Mouse (Mus musculus) forebrain, embryonic 11.5 days (tissue): Measurements from ENCODE around the gene Iars2. TPM values are rescaled to one million over a fixed set of nuclear protein-coding genes. Genes with fewer than 3 reads are reported as not detected.
A peak's percentile ranks its signal among the peaks of the same experiment; 100 is the strongest.
"Not testable (repeated sequence)": the region's sequence is repeated elsewhere in the genome, so short reads cannot be mapped to it uniquely, and the experiment has no call there.

Experiments
- ATAC-seq: fragments of 200-750 bp; cut with Nextera tagmentation; replicated peaks from 2 replicates; pipeline ENCODE4 v1.8.0; 2017; ENCODE audit warnings: moderate TSS enrichment; ENCODE audit not compliant: low FRiP score
- DNase-seq: peaks from one replicate; pipeline ENCODE4 v3.0.0-alpha.2; 2017; ENCODE audit warnings: low spot score
- H3K27ac ChIP-seq: fragments of 300-500 bp; sonication (generic); 2 replicates; pipeline ENCODE4 v1.5.1; 2014; ENCODE audit warnings: low read depth, low read length
- H3K27me3 ChIP-seq: fragments of 300-500 bp; sonication (generic); 2 replicates; pipeline ENCODE4 v1.6.1; 2014; ENCODE audit warnings: mild to moderate bottlenecking, low read length, mixed read lengths; ENCODE audit not compliant: control insufficient read depth, insufficient read depth
- H3K36me3 ChIP-seq: fragments of 300-500 bp; sonication (generic); 2 replicates; pipeline ENCODE4 v1.6.1; 2014; ENCODE audit warnings: mild to moderate bottlenecking, low read length, moderate library complexity, mixed read lengths; ENCODE audit not compliant: control insufficient read depth, insufficient read depth
- H3K4me1 ChIP-seq: fragments of 300-500 bp; sonication (generic); replicated peaks from 2 replicates; pipeline ENCODE4 v1.6.1; 2014; ENCODE audit warnings: low read length, mixed read lengths; ENCODE audit not compliant: control insufficient read depth, insufficient read depth
- H3K4me2 ChIP-seq: fragments of 300-500 bp; sonication (generic); 2 replicates; pipeline ENCODE4 v1.6.1; 2014; ENCODE audit warnings: low read depth, mild to moderate bottlenecking, low read length, moderate library complexity, mixed read lengths; ENCODE audit not compliant: severe bottlenecking
- H3K4me3 ChIP-seq: fragments of 300-500 bp; sonication (generic); 2 replicates; pipeline ENCODE4 v1.5.1; 2014; ENCODE audit warnings: low read depth, low read length
- H3K9ac ChIP-seq: fragments of 300-500 bp; sonication (generic); 2 replicates; pipeline ENCODE4 v1.6.1; 2014; ENCODE audit warnings: low read length
- H3K9me3 ChIP-seq: fragments of 300-500 bp; sonication (generic); 2 replicates; pipeline ENCODE4 v1.6.1; 2016; ENCODE audit warnings: low read length, mixed read lengths; ENCODE audit not compliant: control insufficient read depth
- WGBS: fragments of 180-500 bp; shearing (Covaris S2); extraction: QIAGEN DNeasy Blood & Tissue Kit; methylation state at CpG from one replicate; pipeline ENCODE4 v1.1.7; 2014; 5-methylcytosine and 5-hydroxymethylcytosine counted together
- polyA plus RNA-seq: library from polyadenylated mRNA; unstranded; fragments of >200 nt; fragmentation: Nextera tagmentation; extraction: Ambion mirVana; gene quantifications from 2 replicates; pipeline ENCODE4 v1.2.1, GENCODE M21; 2014

The Iars2 gene
- polyA plus RNA-seq, 1 experiment from 2014 or later, result 29.8 TPM

DNA sequence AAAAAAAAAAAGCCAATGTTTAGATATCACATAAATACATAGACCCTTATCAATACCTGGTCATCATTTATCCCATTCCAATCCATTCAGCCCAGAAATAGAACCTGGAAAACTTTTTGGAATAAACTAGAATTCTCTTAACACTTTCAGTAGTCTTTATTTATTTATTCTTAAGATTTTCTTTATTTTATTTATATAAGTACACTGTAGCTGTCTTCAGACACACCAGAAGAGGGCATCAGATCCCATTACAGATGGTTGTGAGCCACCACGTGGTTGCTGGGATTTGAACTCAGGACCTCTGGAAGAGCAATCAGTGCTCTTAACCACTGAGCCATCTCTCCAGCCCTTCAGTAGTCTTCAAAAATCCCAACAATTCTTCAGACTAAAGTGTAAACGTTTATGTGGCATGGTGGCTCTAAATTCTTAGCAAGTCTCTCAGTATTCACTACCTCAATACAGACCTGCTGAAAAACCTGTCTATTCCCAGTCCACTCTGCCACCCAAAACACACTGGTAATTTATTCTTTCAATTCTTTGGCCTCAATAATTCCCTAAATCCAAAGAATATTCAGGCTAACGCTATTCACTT, 1.3 kb downstream of the Iars2 start:
- ATAC-seq, H3K36me3 ChIP-seq, H3K27ac ChIP-seq, H3K4me1 ChIP-seq, H3K9me3 ChIP-seq, H3K9ac ChIP-seq, DNase-seq, H3K27me3 ChIP-seq: not testable (repeated sequence)
- 67% methylated on average over 3 of the region's 3 CpGs for WGBS
- H3K4me2 ChIP-seq, result peak overlapping the region; percentile 69
- H3K4me3 ChIP-seq, result peak overlapping the region; percentile 93; the same call in 1 of the 2 replicates

DNA sequence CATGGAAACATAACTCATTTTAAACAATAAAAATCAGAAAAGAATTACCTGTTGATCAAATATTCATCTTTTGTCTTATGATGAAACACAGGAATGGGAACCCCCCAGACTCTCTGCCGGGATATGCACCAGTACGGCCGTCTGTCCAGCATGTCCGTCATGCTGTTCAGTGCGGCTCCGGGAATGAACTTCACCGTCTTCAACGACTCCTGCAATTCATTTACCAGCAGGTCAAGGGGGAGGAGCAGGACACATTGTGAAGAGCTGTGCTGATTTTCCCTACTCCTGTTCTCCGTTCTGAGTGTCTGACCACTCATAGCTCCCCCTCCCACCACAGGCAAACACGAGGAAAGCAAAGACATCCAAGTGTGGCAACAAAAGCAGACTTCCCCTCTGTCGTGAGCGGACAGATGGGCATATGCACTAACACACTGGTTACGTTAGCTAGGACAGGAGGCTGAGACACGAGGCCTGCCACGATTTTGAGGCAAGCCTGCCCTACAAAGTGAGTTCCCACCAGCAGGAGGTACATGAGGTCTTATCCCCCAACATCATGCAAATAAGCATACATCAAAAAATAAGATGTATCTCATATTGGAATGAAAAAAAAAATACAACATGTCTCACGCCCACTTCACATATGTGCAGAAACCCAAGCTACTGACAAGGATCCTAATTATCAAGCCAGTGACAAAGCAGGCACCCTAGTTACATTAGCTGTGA, 13.2 kb downstream of the Iars2 start:
- Histone ChIP-seq H3K9me3 (no peaks in the 10 kb centered on the region), H3K4me2 (no peak overlapping the region), H3K9ac (no peak overlapping the region), H3K4me3 (no peak overlapping the region), H3K36me3 (peaks cover 6% of the 10 kb centered on the region; the same call in 1 of the 2 replicates), H3K27me3 (no peaks in the 10 kb centered on the region), H3K27ac (no peak overlapping the region), H3K4me1 (no peaks in the 10 kb centered on the region)
- WGBS, result 90% methylated on average over 16 of the region's 16 CpGs
- DNase-seq (no peak), ATAC-seq (no peak)

- no peak overlapping the region for H3K4me2 ChIP-seq
- H3K9ac ChIP-seq, result no peak overlapping the region
- no peak for ATAC-seq
- 86% methylated on average over 4 of the region's 4 CpGs for WGBS
- no peak overlapping the region for H3K4me3 ChIP-seq
- no peaks in the 10 kb centered on the region for H3K9me3 ChIP-seq
- H3K4me1 ChIP-seq, result no peaks in the 10 kb centered on the region
- H3K27ac ChIP-seq, result no peak overlapping the region
- no peak for DNase-seq
- no peaks in the 10 kb centered on the region for H3K27me3 ChIP-seq
- peaks cover 2% of the 10 kb centered on the region; the same call in 1 of the 2 replicates for H3K36me3 ChIP-seq
These were observed 14.7 kb downstream of the Iars2 start for GRCm38 (mm10) chr1:185314546-185314945.

- DNase-seq, result no peak
- Histone ChIP-seq H3K36me3 (peaks cover 2% of the 10 kb centered on the region; the same call in 1 of the 2 replicates), H3K4me2 (no peak overlapping the region), H3K9ac (no peak overlapping the region), H3K9me3 (no peaks in the 10 kb centered on the region), H3K4me3 (no peak overlapping the region), H3K4me1 (no peaks in the 10 kb centered on the region), H3K27ac (no peak overlapping the region), H3K27me3 (no peaks in the 10 kb centered on the region)
- 90% methylated on average over 9 of the region's 9 CpGs for WGBS
- no peak for ATAC-seq
These were observed 17.2 kb downstream of the Iars2 start for GRCm38 (mm10) chr1:185311949-185312348.

GRCm38 (mm10) chr1:185308908-185309307, 20.3 kb downstream of the Iars2 start:
- Histone ChIP-seq H3K9ac (no peak overlapping the region), H3K36me3 (peaks cover 2% of the 10 kb centered on the region; the same call in 1 of the 2 replicates), H3K9me3 (no peaks in the 10 kb centered on the region), H3K27me3 (no peaks in the 10 kb centered on the region), H3K4me1 (no peaks in the 10 kb centered on the region), H3K4me2 (no peak overlapping the region), H3K4me3 (no peak overlapping the region), H3K27ac (no peak overlapping the region)
- ATAC-seq, result no peak
- no peak for DNase-seq
- WGBS, result 85% methylated on average over 4 of the region's 4 CpGs

DNA sequence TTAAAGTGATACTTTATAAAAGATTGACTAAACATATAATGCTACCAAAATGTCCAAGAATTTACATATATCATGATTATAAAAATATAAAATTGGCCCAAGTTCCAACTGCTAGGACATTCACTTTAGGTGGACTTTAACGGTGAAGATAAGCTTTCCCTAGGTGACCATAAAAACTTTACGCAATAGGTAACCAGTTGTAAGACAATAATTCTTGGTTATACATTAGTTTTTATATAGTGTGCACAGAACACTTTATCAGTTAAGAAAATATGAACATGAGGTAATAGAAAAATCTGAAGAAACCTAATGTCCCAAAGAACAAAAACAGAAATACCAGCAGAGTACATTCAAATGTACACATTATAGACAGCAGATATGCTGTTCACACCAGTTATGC, 20.9 kb downstream of the Iars2 start:
- 98% methylated on average over 2 of the region's 2 CpGs for WGBS
- Histone ChIP-seq H3K27ac (no peak overlapping the region), H3K4me2 (no peak overlapping the region), H3K4me3 (no peak overlapping the region), H3K9me3 (no peaks in the 10 kb centered on the region), H3K27me3 (no peaks in the 10 kb centered on the region), H3K4me1 (no peaks in the 10 kb centered on the region), H3K36me3 (peaks cover 2% of the 10 kb centered on the region; the same call in 1 of the 2 replicates), H3K9ac (no peak overlapping the region)
- DNase-seq (no peak), ATAC-seq (no peak)

DNA sequence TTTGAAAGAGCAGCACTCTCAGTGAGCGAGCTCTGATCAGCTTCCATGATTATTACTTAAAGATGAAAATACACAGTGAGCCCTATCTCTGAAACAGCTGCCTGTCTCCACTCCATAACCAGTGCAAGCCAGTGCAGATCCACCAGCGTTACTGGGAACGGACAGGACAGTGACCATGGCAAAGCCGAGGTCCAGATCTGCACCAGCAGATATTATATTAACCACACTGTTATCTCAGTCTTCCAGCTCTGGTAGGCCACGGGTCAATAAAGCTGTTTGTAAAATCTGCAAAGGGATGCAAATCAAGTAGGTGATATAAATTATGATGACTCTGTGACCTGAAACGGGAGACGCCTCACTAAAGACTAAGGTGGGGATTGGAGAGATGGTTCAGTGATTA, 21.6 kb downstream of the Iars2 start:
- DNase-seq (no peak), ATAC-seq (no peak)
- Histone ChIP-seq H3K36me3 (no peaks in the 10 kb centered on the region; the same call in 1 of the 2 replicates), H3K4me2 (no peak overlapping the region), H3K9me3 (no peaks in the 10 kb centered on the region), H3K27ac (no peak overlapping the region), H3K9ac (no peak overlapping the region), H3K4me3 (no peak overlapping the region), H3K4me1 (no peaks in the 10 kb centered on the region), H3K27me3 (no peaks in the 10 kb centered on the region)
- WGBS, result 95% methylated on average over 7 of the region's 7 CpGs

- Histone ChIP-seq H3K36me3 (no peaks in the 10 kb centered on the region; the same call in 1 of the 2 replicates), H3K4me3 (no peak overlapping the region), H3K9ac (no peak overlapping the region), H3K9me3 (no peaks in the 10 kb centered on the region), H3K27ac (no peak overlapping the region), H3K4me1 (no peaks in the 10 kb centered on the region), H3K27me3 (no peaks in the 10 kb centered on the region), H3K4me2 (no peak overlapping the region)
- no peak for DNase-seq
- ATAC-seq, result no peak
- 96% methylated on average over 12 of the region's 12 CpGs for WGBS
These were observed 22.4 kb downstream of the Iars2 start for GRCm38 (mm10) chr1:185306836-185307235.

DNA sequence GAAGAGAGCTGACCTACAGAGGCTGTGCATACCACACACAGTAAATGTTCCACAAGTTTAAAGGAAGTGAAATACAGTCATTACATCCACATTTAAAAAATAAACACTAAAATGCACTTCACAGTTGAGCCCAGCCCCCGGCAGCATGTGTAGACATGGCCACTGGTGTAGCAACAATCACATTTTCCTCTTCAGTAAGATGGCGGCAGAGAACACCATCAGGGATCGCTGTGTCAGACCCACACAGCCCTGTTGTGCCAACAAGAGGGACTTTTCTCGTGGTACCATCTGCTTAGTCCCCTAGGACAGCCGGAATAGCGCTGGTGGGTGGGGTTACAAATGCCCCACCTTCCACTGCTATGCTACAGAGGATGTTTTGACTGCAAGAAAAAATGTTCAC, 26.4 kb downstream of the Iars2 start:
- DNase-seq (no peak), ATAC-seq (no peak)
- WGBS, result 96% methylated on average over 6 of the region's 6 CpGs
- Histone ChIP-seq H3K27me3 (no peaks in the 10 kb centered on the region), H3K27ac (no peak overlapping the region), H3K4me1 (no peaks in the 10 kb centered on the region), H3K9ac (no peak overlapping the region), H3K36me3 (no peaks in the 10 kb centered on the region; the same call in 1 of the 2 replicates), H3K4me3 (no peak overlapping the region), H3K9me3 (no peaks in the 10 kb centered on the region), H3K4me2 (no peak overlapping the region)
